Comparison of ENCODE assay signal across 9 mouse cellular contexts in genomic region chr3:58162238-58162637, GRCm38 (mm10).
DNase-seq lines count a peak whose midpoint lies in the region; ATAC-seq and TF ChIP-seq lines count a peak whose summit lies in the region.
"Had no signal": no experiment of that assay in that cellular context is flagged by ENCODE, and none has a peak within 500 bp of the region (broad histone marks: within the 10 kb centered on the region; RNA-seq: fewer than 3 reads in every experiment).

No protein-coding gene starts in this region.

- no peak overlapping the region for H3K4me3 ChIP-seq in heart, embryonic 10.5 days
- no peak overlapping the region for H3K4me3 ChIP-seq in kidney, postnatal 0 days (replicated peaks; ENCODE audit: low read depth, low read length)
- H3K4me3 ChIP-seq: embryonic facial prominence, embryonic 15.5 days; midbrain, embryonic 10.5 days had no signal

- no peaks in the 10 kb centered on the region for H3K9me3 ChIP-seq in heart, embryonic 10.5 days
- H3K9me3 ChIP-seq in kidney, postnatal 0 days (replicated peaks; ENCODE audit: low read length) = no peaks in the 10 kb centered on the region
- H3K9me3 ChIP-seq: embryonic facial prominence, embryonic 15.5 days; midbrain, embryonic 10.5 days had no signal

- ATAC-seq in kidney, postnatal 0 days (replicated peaks; ENCODE audit: low FRiP score, low read depth) = no peak

- peaks cover 45% of the 10 kb centered on the region for H3K4me1 ChIP-seq in heart, embryonic 10.5 days
- H3K4me1 ChIP-seq in kidney, postnatal 0 days (replicated peaks; ENCODE audit: insufficient read depth, low read length) = no peaks in the 10 kb centered on the region

- TF ChIP-seq CTCF in kidney, postnatal 0 days (IDR thresholded peaks at IDR 0.05; ENCODE audit: low read depth) = no peak

- 26% methylated on average over 10 of the region's 10 CpGs for WGBS in heart, embryonic 10.5 days
- WGBS in kidney, postnatal 0 days = 36% methylated on average over 10 of the region's 10 CpGs

- H3K4me2 ChIP-seq in kidney, postnatal 0 days (ENCODE audit: low read length) = no peak overlapping the region
- H3K4me2 ChIP-seq: embryonic facial prominence, embryonic 15.5 days had no signal

- no peaks in the 10 kb centered on the region for H3K36me3 ChIP-seq in heart, embryonic 10.5 days
- no peaks in the 10 kb centered on the region for H3K36me3 ChIP-seq in kidney, postnatal 0 days (ENCODE audit: insufficient read depth, low read length)
- H3K36me3 ChIP-seq: embryonic facial prominence, embryonic 15.5 days; midbrain, embryonic 10.5 days had no signal

- H3K27ac ChIP-seq in heart, embryonic 10.5 days = peak overlapping the region; percentile 56; the same call in 1 of the 2 replicates
- no peak overlapping the region for H3K27ac ChIP-seq in kidney, postnatal 0 days
- H3K27ac ChIP-seq: embryonic facial prominence, embryonic 15.5 days; midbrain, embryonic 10.5 days had no signal

- no peak overlapping the region for H3K9ac ChIP-seq in kidney, postnatal 0 days (ENCODE audit: low read depth, low read length)
- H3K9ac ChIP-seq: embryonic facial prominence, embryonic 15.5 days had no signal

- DNase-seq in ovary, adult 18-20 months (ENCODE audit: low spot score) = peak; percentile 12
- DNase-seq in ovary, postnatal 10 days (ENCODE audit: low spot score) = no peak
- DNase-seq in heart, embryonic 10.5 days (ENCODE audit: low spot score) = peak; percentile 72
- DNase-seq in kidney, postnatal 0 days (ENCODE audit: low spot score) = peak; percentile 46
- DNase-seq in testis, postnatal 10 days (ENCODE audit: low spot score) = peak; percentile 46
- no peak for DNase-seq in left cerebral cortex, adult 9 months (ENCODE audit: low spot score in 2 of 2)
- no peak for DNase-seq in urinary bladder, postnatal 36 days (ENCODE audit: low spot score in 2 of 2)

- H3K27me3 ChIP-seq in heart, embryonic 10.5 days (ENCODE audit: insufficient read depth, poor library complexity, severe bottlenecking) = no peaks in the 10 kb centered on the region
- H3K27me3 ChIP-seq in kidney, postnatal 0 days (ENCODE audit: insufficient read depth, low read length) = no peaks in the 10 kb centered on the region
- H3K27me3 ChIP-seq: embryonic facial prominence, embryonic 15.5 days had no signal

Comparison
In these comparisons a context has a peak if more than half of its experiments do, and no peak if none do; other contexts are left out.
1. DNase-seq: peak in ovary, adult 18-20 months (single experiment), heart, embryonic 10.5 days (single experiment), kidney, postnatal 0 days (single experiment) and testis, postnatal 10 days (single experiment); none in ovary, postnatal 10 days (single experiment), left cerebral cortex, adult 9 months (0 of 2) and urinary bladder, postnatal 36 days (0 of 2).